Mouse (Mus musculus) testis, adult 2 months (tissue): ENCODE measurements around the gene Rtbdn. TPM values are rescaled to one million over a fixed set of nuclear protein-coding genes. Genes with fewer than 3 reads are reported as not detected.
A peak's percentile ranks its signal among the peaks of the same experiment; 100 is the strongest.
"Not testable (repeated sequence)": the region's sequence is repeated elsewhere in the genome, so short reads cannot be mapped to it uniquely, and the experiment has no call there.

Experiments used
- H3K27ac ChIP-seq: fragments of 200-500 bp; 2 replicates; pipeline ENCODE4 v1.5.1; 2012; ENCODE audit warnings: low read depth, low read length; ENCODE audit not compliant: control insufficient read depth, insufficient read depth
- H3K27me3 ChIP-seq: fragments of 200-500 bp; 2 replicates; pipeline ENCODE4 v1.6.1; 2012; ENCODE audit warnings: mild to moderate bottlenecking, low read length, moderate library complexity; ENCODE audit not compliant: control insufficient read depth, insufficient read depth
- H3K36me3 ChIP-seq: fragments of 200-500 bp; 2 replicates; pipeline ENCODE4 v1.6.1; 2012; ENCODE audit warnings: mild to moderate bottlenecking, low read length; ENCODE audit not compliant: control insufficient read depth, insufficient read depth
- H3K4me1 ChIP-seq: fragments of 200-500 bp; 2 replicates; pipeline ENCODE4 v1.6.1; 2012; ENCODE audit warnings: low read length; ENCODE audit not compliant: control insufficient read depth, insufficient read depth
- H3K4me3 ChIP-seq: fragments of 200-500 bp; 2 replicates; pipeline ENCODE4 v1.5.1; 2012; ENCODE audit warnings: low read depth, mild to moderate bottlenecking, low read length, moderate library complexity, mixed read lengths; ENCODE audit not compliant: control insufficient read depth
- CTCF ChIP-seq: fragments of 200-500 bp; IDR thresholded peaks from 2 replicates; pipeline ENCODE4 v1.5.1; 2012; ENCODE audit warnings: low read depth, mild to moderate bottlenecking, inconsistent platforms, low read length, moderate library complexity; ENCODE audit not compliant: control insufficient read depth, insufficient read depth, insufficient replicate concordance
- POLR2A ChIP-seq: fragments of 200-500 bp; IDR thresholded peaks from 2 replicates; pipeline ENCODE4 v1.6.1; 2012; ENCODE audit warnings: low read depth, mild to moderate bottlenecking, inconsistent platforms, low read length, moderate library complexity; ENCODE audit not compliant: control insufficient read depth
- polyA plus RNA-seq: library from polyadenylated mRNA; depleted of rRNA; stranded (reverse); fragments of >200 nt; gene quantifications from 2 replicates; pipeline ENCODE4 v1.2.3, GENCODE M21; 2012

Gene Rtbdn
- polyA plus RNA-seq, 1 experiment, result 0.32 TPM

GRCm38 (mm10) chr8:84907493-84907892, 39.3 kb upstream of the Rtbdn start:
- no peak overlapping the region for H3K27ac ChIP-seq
- TF ChIP-seq CTCF, result no peak
- TF ChIP-seq POLR2A, result no peak
- H3K4me3 ChIP-seq, result no peak overlapping the region
- no peaks in the 10 kb centered on the region; the same call in 1 of the 2 replicates for H3K27me3 ChIP-seq
- no peaks in the 10 kb centered on the region for H3K36me3 ChIP-seq
- H3K4me1 ChIP-seq, result peaks cover 34% of the 10 kb centered on the region

- not testable (repeated sequence) for H3K27me3 ChIP-seq, H3K4me3 ChIP-seq, H3K27ac ChIP-seq, H3K36me3 ChIP-seq
- H3K4me1 ChIP-seq, result peaks cover 34% of the 10 kb centered on the region
Observed at GRCm38 (mm10) chr8:84907979-84908378, 38.8 kb upstream of the Rtbdn start.

- Histone ChIP-seq H3K27me3 (no peaks in the 10 kb centered on the region; the same call in 1 of the 2 replicates), H3K27ac (no peak within 1 kb of the TSS), H3K36me3 (no peaks in the 10 kb centered on the region), H3K4me3 (peak within 1 kb of the TSS; percentile 57), H3K4me1 (peaks cover 34% of the 10 kb centered on the region)
- TF ChIP-seq POLR2A, result no peak
- no peak for TF ChIP-seq CTCF
Observed at GRCm38 (mm10) chr8:84908421-84909161, 38.2 kb upstream of the Rtbdn start, which contains the start of gene Dnase2a. Gene Dnase2a (plus strand): TSS chr8:84908560.

GRCm38 (mm10) chr8:84909162-84909767, 37.5 kb upstream of the Rtbdn start:
- H3K27me3 ChIP-seq, result no peaks in the 10 kb centered on the region; the same call in 1 of the 2 replicates
- H3K4me3 ChIP-seq, result peak overlapping the region; percentile 57
- TF ChIP-seq CTCF (no peak), POLR2A (no peak)
- H3K4me1 ChIP-seq, result peaks cover 30% of the 10 kb centered on the region
- H3K27ac ChIP-seq, result no peak overlapping the region
- H3K36me3 ChIP-seq, result no peaks in the 10 kb centered on the region

- Histone ChIP-seq H3K4me3 (no peak overlapping the region), H3K4me1 (peaks cover 24% of the 10 kb centered on the region), H3K27me3 (no peaks in the 10 kb centered on the region; the same call in 1 of the 2 replicates), H3K36me3 (no peaks in the 10 kb centered on the region), H3K27ac (no peak overlapping the region)
- no peak for TF ChIP-seq CTCF
- no peak for TF ChIP-seq POLR2A
Observed at GRCm38 (mm10) chr8:84909949-84910348, 36.8 kb upstream of the Rtbdn start.

- H3K4me1 ChIP-seq, result peaks cover 23% of the 10 kb centered on the region
- no peak overlapping the region for H3K4me3 ChIP-seq
- TF ChIP-seq CTCF (no peak), POLR2A (no peak)
Observed at GRCm38 (mm10) chr8:84910551-84910950, 36.2 kb upstream of the Rtbdn start.

GRCm38 (mm10) chr8:84911854-84912253, 34.9 kb upstream of the Rtbdn start:
- Histone ChIP-seq H3K4me1 (peaks cover 23% of the 10 kb centered on the region), H3K36me3 (no peaks in the 10 kb centered on the region), H3K27me3 (no peaks in the 10 kb centered on the region; the same call in 1 of the 2 replicates), H3K27ac (no peak overlapping the region), H3K4me3 (no peak overlapping the region)
- no peak for TF ChIP-seq POLR2A
- TF ChIP-seq CTCF, result no peak

More at GRCm38 (mm10) chr8:84910551-84910950, 36.2 kb upstream of the Rtbdn start:
- Histone ChIP-seq H3K27ac (no peak overlapping the region), H3K36me3 (no peaks in the 10 kb centered on the region), H3K27me3 (no peaks in the 10 kb centered on the region; the same call in 1 of the 2 replicates)
